Mouse (Mus musculus): ENCODE results near the gene Fam221b. TPM values are rescaled to one million over a fixed set of nuclear protein-coding genes. Genes with fewer than 3 reads are reported as not detected.

Gene Fam221b
- polyA plus RNA-seq, 1 experiment from 2014 or later, result 4.6 TPM

DNA sequence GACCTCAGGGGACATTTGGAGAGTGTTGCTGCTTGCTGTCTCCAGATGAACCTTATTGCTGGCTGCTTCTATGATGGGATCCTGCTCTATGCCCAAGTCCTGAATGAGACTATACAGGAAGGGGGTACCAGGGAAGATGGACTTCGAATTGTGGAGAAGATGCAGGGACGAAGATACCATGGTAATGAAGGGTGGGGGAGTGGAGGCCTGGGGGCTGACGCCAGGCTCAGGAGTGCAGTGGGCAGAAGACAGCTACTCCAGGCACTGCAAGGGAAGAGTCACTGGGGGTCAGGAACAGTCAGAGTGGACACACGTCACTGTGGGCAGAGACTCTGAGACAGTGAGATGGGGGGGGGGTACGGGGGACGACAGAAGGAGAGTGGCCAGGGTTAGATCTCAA lies 28.5 kb downstream of the Fam221b start:
- Histone ChIP-seq H3K4me3 (ENCODE audit: inconsistent target) (no peak overlapping the region), H3K79me2 (ENCODE audit: inconsistent target) (no peaks in the 10 kb centered on the region), H3K36me3 (ENCODE audit: inconsistent target) (no peaks in the 10 kb centered on the region), H3K27ac (no peak overlapping the region)
- WGBS (ENCODE audit: missing documents), result 96% methylated on average over 6 of the region's 6 CpGs

- Histone ChIP-seq H3K27ac (no peak overlapping the region), H3K79me2 (ENCODE audit: inconsistent target) (no peaks in the 10 kb centered on the region), H3K4me3 (ENCODE audit: inconsistent target) (no peak overlapping the region), H3K36me3 (ENCODE audit: inconsistent target) (no peaks in the 10 kb centered on the region)
- 86% methylated on average over 9 of the region's 9 CpGs for WGBS (ENCODE audit: missing documents)
Observed at GRCm38 (mm10) chr4:43640076-43640475, 28.9 kb downstream of the Fam221b start.

GRCm38 (mm10) chr4:43636751-43637150 lies 32.2 kb downstream of the Fam221b start:
- H3K79me2 ChIP-seq (ENCODE audit: inconsistent target), result no peaks in the 10 kb centered on the region
- WGBS (ENCODE audit: missing documents), result 88% methylated on average over 6 of the region's 6 CpGs
- no peaks in the 10 kb centered on the region for H3K36me3 ChIP-seq (ENCODE audit: inconsistent target)
- no peak overlapping the region for H3K4me3 ChIP-seq (ENCODE audit: inconsistent target)
- H3K27ac ChIP-seq, result no peak overlapping the region

GRCm38 (mm10) chr4:43634621-43635374 lies 34.1 kb downstream of the Fam221b start:
- Histone ChIP-seq H3K79me2 (ENCODE audit: inconsistent target) (no peaks in the 10 kb centered on the region), H3K4me3 (ENCODE audit: inconsistent target) (no peak overlapping the region), H3K36me3 (ENCODE audit: inconsistent target) (no peaks in the 10 kb centered on the region), H3K27ac (no peak overlapping the region)
- WGBS (ENCODE audit: missing documents), result 92% methylated on average over 7 of the region's 7 CpGs

- 88% methylated on average over 2 of the region's 2 CpGs for WGBS (ENCODE audit: missing documents)
- no peaks in the 10 kb centered on the region for H3K36me3 ChIP-seq (ENCODE audit: inconsistent target)
- H3K27ac ChIP-seq, result no peak overlapping the region
- H3K79me2 ChIP-seq (ENCODE audit: inconsistent target), result no peaks in the 10 kb centered on the region
- no peak overlapping the region for H3K4me3 ChIP-seq (ENCODE audit: inconsistent target)
Observed at GRCm38 (mm10) chr4:43633736-43634135, 35.2 kb downstream of the Fam221b start.

DNA sequence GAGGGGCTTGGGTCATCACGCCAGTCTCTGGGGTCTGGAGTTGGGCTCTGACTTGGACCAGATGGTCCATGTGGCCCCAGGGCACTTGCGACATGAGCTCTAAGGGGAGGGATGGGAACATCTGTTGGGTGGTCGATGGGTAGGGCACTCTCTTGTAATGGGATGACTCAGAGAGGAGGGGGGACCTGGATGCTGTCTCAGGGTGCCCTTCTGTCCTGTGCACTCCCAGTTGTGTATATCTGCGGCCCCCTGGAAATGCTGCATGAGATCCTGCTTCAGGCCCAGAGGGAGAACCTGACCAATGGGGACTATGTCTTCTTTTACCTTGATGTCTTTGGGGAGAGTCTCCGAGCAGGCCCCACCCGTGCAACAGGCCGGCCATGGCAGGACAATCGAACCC lies 35.6 kb downstream of the Fam221b start:
- H3K4me3 ChIP-seq (ENCODE audit: inconsistent target), result no peak overlapping the region
- no peak overlapping the region for H3K27ac ChIP-seq
- H3K79me2 ChIP-seq (ENCODE audit: inconsistent target), result no peaks in the 10 kb centered on the region
- no peaks in the 10 kb centered on the region for H3K36me3 ChIP-seq (ENCODE audit: inconsistent target)
- WGBS (ENCODE audit: missing documents), result 89% methylated on average over 8 of the region's 8 CpGs

- Histone ChIP-seq H3K36me3 (ENCODE audit: inconsistent target) (no peaks in the 10 kb centered on the region), H3K79me2 (ENCODE audit: inconsistent target) (no peaks in the 10 kb centered on the region), H3K4me3 (ENCODE audit: inconsistent target) (no peak overlapping the region), H3K27ac (no peak overlapping the region)
- 85% methylated on average over 39 of the region's 42 CpGs for WGBS (ENCODE audit: missing documents)
Observed at GRCm38 (mm10) chr4:43631956-43632920, 36.7 kb downstream of the Fam221b start.

DNA sequence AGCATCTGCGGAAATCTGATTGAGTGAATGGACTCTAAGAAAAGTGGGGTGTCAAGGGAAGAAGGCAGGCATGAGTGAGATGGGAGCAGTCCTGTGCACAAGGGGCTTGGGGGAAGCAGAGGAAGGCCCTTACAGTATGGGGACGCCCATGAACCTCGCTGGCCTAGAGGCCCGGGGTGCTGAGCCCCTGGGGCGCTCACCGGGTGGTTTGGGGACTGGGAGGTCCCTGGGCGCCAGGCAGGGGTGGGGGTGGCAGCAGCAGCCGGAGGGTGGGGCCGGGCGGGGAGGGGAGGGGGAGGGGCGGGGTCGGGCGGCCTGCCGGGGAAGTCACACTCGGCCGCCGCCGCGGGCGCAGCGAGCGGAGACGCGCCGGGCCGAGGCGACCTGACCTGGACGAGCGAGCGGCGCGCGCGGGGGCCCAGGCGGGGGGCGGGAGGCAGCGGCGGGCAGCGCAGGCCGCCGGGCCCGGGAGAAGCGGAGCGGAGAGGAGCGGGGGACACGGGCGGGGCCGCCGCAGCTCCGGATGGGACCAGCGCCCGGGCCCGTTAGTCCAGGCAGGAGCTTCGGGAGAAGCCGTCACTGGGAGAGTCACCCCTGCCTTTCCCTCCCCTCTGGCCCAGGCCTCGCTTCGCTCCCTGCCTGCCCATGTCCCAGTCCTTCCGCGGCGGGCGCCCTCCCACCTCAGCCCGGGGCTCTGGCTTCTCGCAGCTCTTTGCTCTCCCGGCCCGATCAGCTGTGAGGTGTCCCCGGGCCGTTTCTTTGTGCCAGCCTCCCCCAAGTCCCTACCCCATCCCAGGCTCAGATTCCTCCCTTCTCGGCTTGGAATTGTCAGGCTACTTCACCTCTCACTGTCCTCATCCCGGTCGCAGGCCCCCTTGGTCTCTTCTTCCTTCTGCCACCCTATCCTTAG lies 37.6 kb downstream of the Fam221b start, which contains the start of gene Npr2:
TSS of gene Npr2 (plus strand) at position 890 of the 910 bp plus-strand sequence.
- H3K36me3 ChIP-seq (ENCODE audit: inconsistent target), result no peaks in the 10 kb centered on the region
- H3K27ac ChIP-seq, result no peak within 1 kb of the TSS
- no peak within 1 kb of the TSS for H3K4me3 ChIP-seq (ENCODE audit: inconsistent target)
- no peaks in the 10 kb centered on the region for H3K79me2 ChIP-seq (ENCODE audit: inconsistent target)
- 4% methylated on average over 65 of the region's 70 CpGs for WGBS (ENCODE audit: missing documents)

GRCm38 (mm10) chr4:43630671-43631045 lies 38.3 kb downstream of the Fam221b start:
- Histone ChIP-seq H3K27ac (no peak overlapping the region), H3K36me3 (ENCODE audit: inconsistent target) (no peaks in the 10 kb centered on the region), H3K4me3 (ENCODE audit: inconsistent target) (no peak overlapping the region), H3K79me2 (ENCODE audit: inconsistent target) (no peaks in the 10 kb centered on the region)
- WGBS (ENCODE audit: missing documents), result 56% methylated on average over 5 of the region's 5 CpGs

DNA sequence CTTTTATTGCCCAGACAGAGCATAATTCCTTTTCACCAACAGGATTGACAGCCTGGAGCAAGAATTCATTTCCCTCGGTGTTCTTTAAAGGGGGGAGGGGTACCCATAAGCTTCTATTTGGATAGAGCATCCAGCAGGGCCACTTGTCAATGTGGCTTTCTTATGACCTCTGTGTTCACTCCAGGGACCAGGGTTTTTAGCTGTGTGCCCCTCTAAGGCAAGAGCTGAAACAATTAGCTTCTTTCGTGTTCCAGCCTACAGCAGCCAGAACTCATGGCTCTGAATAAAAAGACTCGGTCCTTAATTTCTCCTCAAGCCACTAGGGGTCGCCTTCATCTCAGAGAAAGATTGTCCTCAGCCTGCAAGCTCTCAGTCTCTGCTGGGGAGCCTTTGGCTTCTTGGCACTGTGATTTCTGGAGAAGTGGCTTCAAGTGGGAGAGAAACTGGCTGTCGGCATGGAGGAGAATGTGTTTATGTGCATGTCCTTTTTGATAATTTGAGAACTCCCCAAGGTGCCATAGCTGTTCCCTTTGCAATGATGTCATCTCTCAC lies 38.8 kb downstream of the Fam221b start:
- 6% methylated on average over 5 of the region's 5 CpGs for WGBS (ENCODE audit: missing documents)
- Histone ChIP-seq H3K79me2 (ENCODE audit: inconsistent target) (no peaks in the 10 kb centered on the region), H3K27ac (no peak overlapping the region), H3K36me3 (ENCODE audit: inconsistent target) (no peaks in the 10 kb centered on the region), H3K4me3 (ENCODE audit: inconsistent target) (no peak overlapping the region)

DNA sequence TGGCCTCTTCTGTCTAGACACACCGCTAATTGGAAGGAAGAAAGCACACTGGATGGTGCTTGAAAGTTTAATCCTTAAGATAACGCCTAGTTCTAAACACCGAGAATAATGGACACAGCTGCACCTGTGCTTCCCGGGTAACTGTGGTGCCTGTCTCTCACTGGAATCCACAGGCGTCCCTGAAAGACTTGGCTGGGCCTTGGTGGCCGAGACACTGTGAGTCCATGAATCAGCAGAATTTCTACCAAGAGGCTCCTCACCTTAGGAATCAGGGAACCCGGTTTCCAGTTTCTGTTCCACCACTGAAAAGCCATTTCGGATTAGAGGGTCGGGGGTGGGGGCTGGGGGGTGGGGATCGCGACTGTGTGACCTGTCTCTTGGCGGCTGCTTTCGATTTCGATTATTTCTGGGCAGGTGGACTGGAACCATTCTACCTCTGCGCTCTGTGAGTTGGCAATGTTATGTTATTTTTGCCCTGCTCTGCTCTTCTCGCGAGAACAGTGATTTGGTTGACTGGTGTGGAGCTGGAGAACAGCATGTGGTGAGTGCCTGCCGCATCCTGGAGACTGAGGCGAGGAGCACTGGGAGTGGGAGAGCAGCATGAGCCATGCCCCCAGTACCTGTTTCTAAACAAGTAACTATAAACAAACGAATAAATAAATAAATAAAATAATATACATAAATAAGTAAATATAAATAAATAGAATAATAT lies 39.7 kb downstream of the Fam221b start:
- H3K4me3 ChIP-seq (ENCODE audit: inconsistent target), result no peak overlapping the region
- H3K36me3 ChIP-seq (ENCODE audit: inconsistent target), result no peaks in the 10 kb centered on the region
- H3K79me2 ChIP-seq (ENCODE audit: inconsistent target), result no peaks in the 10 kb centered on the region
- 79% methylated on average over 17 of the region's 20 CpGs for WGBS (ENCODE audit: missing documents)
- H3K27ac ChIP-seq, result no peak overlapping the region

DNA sequence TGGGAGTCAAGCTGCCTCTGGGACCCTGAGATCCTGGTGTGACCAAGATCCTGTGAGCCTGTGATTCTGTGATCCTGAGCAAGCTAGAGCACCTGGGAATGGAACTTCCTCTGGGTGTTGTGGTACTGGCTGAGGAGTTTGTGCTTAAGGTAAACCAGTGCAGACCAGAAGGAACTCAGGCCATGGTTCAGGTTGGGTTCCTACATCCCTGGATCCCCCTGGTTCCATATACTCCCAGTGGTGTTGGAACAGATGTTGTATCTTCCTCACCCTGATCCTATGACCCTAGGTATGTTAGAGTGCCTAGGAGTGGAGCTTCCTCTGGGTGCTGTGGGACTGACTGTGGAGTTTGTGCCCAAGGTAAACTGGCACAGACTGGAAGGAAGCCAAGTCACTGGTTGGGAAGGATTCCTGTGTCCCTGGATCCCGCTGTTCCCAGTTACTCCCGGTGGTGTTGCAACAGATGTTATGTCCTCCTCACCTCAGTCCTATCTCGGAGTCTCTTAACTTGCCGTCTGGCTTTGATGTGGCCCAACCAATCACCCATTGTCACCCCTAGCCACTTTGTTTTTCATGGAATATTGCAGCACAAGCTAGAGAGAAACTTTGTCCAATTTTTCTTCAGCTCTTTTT lies 48.7 kb downstream of the Fam221b start:
- H3K4me3 ChIP-seq (ENCODE audit: inconsistent target), result no peak overlapping the region
- WGBS (ENCODE audit: missing documents), result 91% methylated on average over 4 of the region's 4 CpGs
- H3K36me3 ChIP-seq (ENCODE audit: inconsistent target), result no peaks in the 10 kb centered on the region
- H3K27ac ChIP-seq, result no peak overlapping the region
- H3K79me2 ChIP-seq (ENCODE audit: inconsistent target), result no peaks in the 10 kb centered on the region

DNA sequence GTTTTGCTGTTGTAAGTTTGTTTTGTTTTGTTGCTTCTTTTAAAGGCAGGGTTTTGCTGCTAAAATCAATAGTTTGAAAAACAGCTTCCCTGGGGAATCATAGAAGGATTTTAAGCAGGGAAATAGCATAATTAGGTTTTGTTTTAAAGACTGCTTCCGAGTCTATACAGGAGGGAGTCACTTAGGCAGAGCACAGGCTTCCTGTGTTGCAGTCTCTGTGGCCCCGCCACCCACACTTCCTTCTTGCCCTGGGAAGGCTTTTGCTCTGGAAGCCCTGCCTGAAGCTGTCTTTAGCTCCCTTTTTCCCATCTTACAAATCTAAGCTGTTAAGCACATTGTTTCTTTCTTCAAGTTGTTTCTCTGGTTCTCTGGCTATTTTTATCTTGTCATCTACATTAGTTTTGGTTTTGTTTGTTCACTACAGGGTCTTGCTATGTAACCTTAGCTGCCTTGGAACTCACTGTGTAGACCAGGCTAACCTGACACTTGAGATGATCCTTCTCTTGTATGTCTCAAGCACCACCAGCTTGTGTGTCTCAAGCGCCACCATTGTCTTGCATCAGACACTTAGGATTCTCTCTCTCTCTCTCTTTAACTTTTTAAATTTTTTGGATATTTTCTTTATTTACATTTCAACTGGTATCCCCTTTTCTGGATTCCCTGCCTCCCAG lies 55.8 kb downstream of the Fam221b start:
- H3K36me3 ChIP-seq (ENCODE audit: inconsistent target), result no peaks in the 10 kb centered on the region
- no peaks in the 10 kb centered on the region for H3K79me2 ChIP-seq (ENCODE audit: inconsistent target)
- no peak overlapping the region for H3K4me3 ChIP-seq (ENCODE audit: inconsistent target)
- 39% methylated on average over 3 of the region's 3 CpGs for WGBS (ENCODE audit: missing documents)
- no peak overlapping the region for H3K27ac ChIP-seq

Measured in macrophage (primary cell).